8 mouse cellular contexts compared by ENCODE assay signal in genomic region chr2:167079535-167080257, GRCm38 (mm10). TPM values are rescaled to one million over a fixed set of nuclear protein-coding genes. Genes with fewer than 3 reads are reported as not detected.
A peak's percentile ranks its signal among the peaks of the same experiment; 100 is the strongest.
DNase-seq lines count a peak whose midpoint lies in the region; ATAC-seq and TF ChIP-seq lines count a peak whose summit lies in the region.

No protein-coding gene starts in this region.

- H3K4me2 ChIP-seq in heart, embryonic 11.5 days, result no peak overlapping the region
- H3K4me2 ChIP-seq in neural tube, embryonic 13.5 days, result no peak overlapping the region

- no peak for ATAC-seq in heart, embryonic 11.5 days (replicated peaks; ENCODE audit: insufficient number of reproducible peaks, low FRiP score, low TSS enrichment)
- ATAC-seq in neural tube, embryonic 13.5 days (ENCODE audit: low read depth), result peak; percentile 49
- ATAC-seq in CD4-positive, CD25-positive, alpha-beta regulatory T cell, adult 4 months, result no peak

- DNase-seq in heart, adult 18-20 months, result peak; percentile 72 to 86
- peak; percentile 91 to 96 for DNase-seq in cerebellum, adult 2 months
- DNase-seq in frontal cortex, postnatal 25 days (ENCODE audit: low spot score in 2 of 2), result peak; percentile 51 to 55
- peak; percentile 81 for DNase-seq in layer of hippocampus, adult 9-11 months
- no peak for DNase-seq in thymus, postnatal 10 days (ENCODE audit: low spot score in 2 of 2)

- no peaks in the 10 kb centered on the region for H3K9me3 ChIP-seq in heart, embryonic 11.5 days (replicated peaks; ENCODE audit: control insufficient read depth, low read length)
- H3K9me3 ChIP-seq in neural tube, embryonic 13.5 days, result no peaks in the 10 kb centered on the region

- no peak overlapping the region for H3K9ac ChIP-seq in heart, embryonic 11.5 days (ENCODE audit: low read depth, low read length)
- peak overlapping the region; percentile 23 for H3K9ac ChIP-seq in neural tube, embryonic 13.5 days

- no peaks in the 10 kb centered on the region for H3K36me3 ChIP-seq in heart, embryonic 11.5 days (ENCODE audit: control insufficient read depth, insufficient read depth, low read length)
- H3K36me3 ChIP-seq in neural tube, embryonic 13.5 days, result no peaks in the 10 kb centered on the region

- H3K4me3 ChIP-seq in heart, embryonic 11.5 days (ENCODE audit: low read depth, low read length), result no peak overlapping the region
- H3K4me3 ChIP-seq in cerebellum, adult 2 months (replicated peaks; ENCODE audit: insufficient read depth, low read depth, low read length), result no peak overlapping the region
- no peak overlapping the region for H3K4me3 ChIP-seq in neural tube, embryonic 13.5 days

- TF ChIP-seq POLR2A in cerebellum, adult 2 months (IDR thresholded peaks at IDR 0.05; ENCODE audit: borderline replicate concordance, insufficient read depth, low read length), result no peak

- H3K4me1 ChIP-seq in heart, embryonic 11.5 days (ENCODE audit: control insufficient read depth, insufficient read depth, low read length), result 0 out of 2 replicates have a peak, but pooled peaks cover 3% of the 10 kb centered on the region
- peaks cover 29% of the 10 kb centered on the region for H3K4me1 ChIP-seq in cerebellum, adult 2 months (ENCODE audit: control insufficient read depth, insufficient read depth, low read length)
- peaks cover 22% of the 10 kb centered on the region for H3K4me1 ChIP-seq in neural tube, embryonic 13.5 days (replicated peaks)

- H3K27me3 ChIP-seq in heart, embryonic 11.5 days (ENCODE audit: control insufficient read depth, insufficient read depth, low read length), result no peaks in the 10 kb centered on the region
- H3K27me3 ChIP-seq in cerebellum, adult 2 months (ENCODE audit: control insufficient read depth, insufficient read depth, low read length), result no peaks in the 10 kb centered on the region
- H3K27me3 ChIP-seq in neural tube, embryonic 13.5 days, result no peaks in the 10 kb centered on the region

- H3K27ac ChIP-seq in heart, embryonic 11.5 days (ENCODE audit: low read depth, low read length), result no peak overlapping the region
- peak overlapping the region; percentile 90 for H3K27ac ChIP-seq in cerebellum, adult 2 months (ENCODE audit: insufficient read depth, low read length)
- H3K27ac ChIP-seq in neural tube, embryonic 13.5 days (replicated peaks), result no peak overlapping the region

- TF ChIP-seq CTCF in cerebellum, adult 2 months (IDR thresholded peaks at IDR 0.05; ENCODE audit: borderline replicate concordance, insufficient read depth, low read depth, low read length), result no peak

- 61% methylated on average over 18 of the region's 18 CpGs for WGBS in heart, embryonic 11.5 days (ENCODE audit: insufficient replicate concordance)
- 11% methylated on average over 18 of the region's 18 CpGs for WGBS in cerebellum, adult 2 months
- WGBS in neural tube, embryonic 13.5 days, result 38% methylated on average over 18 of the region's 18 CpGs

RNA-seq across cellular contexts. Expression of gene Znfx1, which starts 16.9 kb away (rescaled TPM):
- 10 to 100 TPM; 40.6 to 45.6 TPM for total RNA-seq in heart, adult 18-20 months (2021)
- 6.3 and 6.7 TPM in 2 replicates for polyA plus RNA-seq in heart, embryonic 11.5 days (2014; fragmentation: Nextera tagmentation; extraction: Ambion mirVana)
- 25.4 and 25.9 TPM in 2 replicates for polyA plus RNA-seq in cerebellum, adult 2 months (2012; rRNA removed)
- 7.9 and 8.0 TPM in 2 replicates for polyA plus RNA-seq in neural tube, embryonic 13.5 days (2015; fragmentation: Nextera tagmentation; extraction: Ambion mirVana)
- 10 to 100 TPM; 18.1 to 27.6 TPM for polyA plus RNA-seq in CD4-positive, CD25-positive, alpha-beta regulatory T cell, adult 4 months (2017; shearing (Covaris generic))

Comparison
In these comparisons a context has a peak if more than half of its experiments do, and no peak if none do; other contexts are left out.
1. DNase-seq: peak in heart, adult 18-20 months (2 of 2), cerebellum, adult 2 months (2 of 2), frontal cortex, postnatal 25 days (2 of 2) and layer of hippocampus, adult 9-11 months (single experiment); none in thymus, postnatal 10 days (0 of 2).